Mouse (Mus musculus) stomach, embryonic 15.5 days (tissue): ENCODE measurements around the gene Cphx3. TPM values are rescaled to one million over a fixed set of nuclear protein-coding genes. Genes with fewer than 3 reads are reported as not detected.

Experiments used
- polyA plus RNA-seq: library from polyadenylated mRNA; unstranded; fragments of >200 nt; fragmentation: Nextera tagmentation; extraction: Ambion mirVana; gene quantifications from 2 replicates; pipeline ENCODE4 v1.2.1, GENCODE M21; 2015

Gene Cphx3
- polyA plus RNA-seq, 1 experiment from 2014 or later: not detected

Other genes with a start within 250 kb of the Cphx3 start
- gene Anxa11, start 240.1 kb upstream of the Cphx3 start, polyA plus RNA-seq: 44.6 and 46.8 TPM in 2 replicates
- 0.48 and 2.3 TPM in 2 replicates for gene Plac9a, start 179.2 kb upstream of the Cphx3 start, polyA plus RNA-seq
- gene Tmem254a, start 154.6 kb upstream of the Cphx3 start, polyA plus RNA-seq: 4.4 and 7.3 TPM in 2 replicates
- gene Cphx1, start 144.0 kb upstream of the Cphx3 start, polyA plus RNA-seq: 0.18 and 0.67 TPM in 2 replicates
- gene Duxbl1, start 103.7 kb upstream of the Cphx3 start, polyA plus RNA-seq: 2.0 and 2.3 TPM in 2 replicates
- gene Gm9780, start 39.6 kb upstream of the Cphx3 start, polyA plus RNA-seq: 37.8 and 56.2 TPM in 2 replicates
- gene Tmem254c, start 14.9 kb upstream of the Cphx3 start, polyA plus RNA-seq: 49.1 and 66.8 TPM in 2 replicates
- not detected in 2 replicates for gene Cphx2, start 781 bp upstream of the Cphx3 start, polyA plus RNA-seq
- gene Duxbl2, start 36.1 kb downstream of the Cphx3 start, polyA plus RNA-seq: 0.73 and 1.6 TPM in 2 replicates
- gene Plac9b, start 100.2 kb downstream of the Cphx3 start, polyA plus RNA-seq: 40.8 and 46.1 TPM in 2 replicates
- 42.2 and 54.3 TPM in 2 replicates for gene Tmem254b, start 124.7 kb downstream of the Cphx3 start, polyA plus RNA-seq
- 0.82 and 1.8 TPM in 2 replicates for gene Duxbl3, start 175.7 kb downstream of the Cphx3 start, polyA plus RNA-seq